Mouse (Mus musculus): ENCODE measurements around the gene Prkag2. TPM values are rescaled to one million over a fixed set of nuclear protein-coding genes. Genes with fewer than 3 reads are reported as not detected.

Prkag2 gene
- polyA plus RNA-seq, 1 experiment from 2014 or later, result 36.4 TPM

- WGBS, result 61% methylated on average over 7 of the region's 7 CpGs
- Histone ChIP-seq H3K27ac (no peak overlapping the region), H3K4me1 (replicated peaks; ENCODE audit: insufficient read depth, low read length) (no peaks in the 10 kb centered on the region), H3K9me3 (replicated peaks; ENCODE audit: low read length) (no peaks in the 10 kb centered on the region), H3K4me2 (ENCODE audit: low read length) (no peak overlapping the region), H3K36me3 (ENCODE audit: insufficient read depth, low read length) (no peaks in the 10 kb centered on the region), H3K9ac (ENCODE audit: low read depth, low read length) (no peak overlapping the region), H3K4me3 (replicated peaks; ENCODE audit: low read depth, low read length) (no peak overlapping the region), H3K27me3 (ENCODE audit: insufficient read depth, low read length) (no peaks in the 10 kb centered on the region)
- TF ChIP-seq CTCF (IDR thresholded peaks at IDR 0.05; ENCODE audit: low read depth), result no peak
- ATAC-seq (replicated peaks; ENCODE audit: low FRiP score, low read depth), result no peak
- DNase-seq (ENCODE audit: low spot score), result no peak
These were observed 132.4 kb downstream of the Prkag2 start for GRCm38 (mm10) chr5:24967898-24968535.

- Histone ChIP-seq H3K9ac (ENCODE audit: low read depth, low read length) (no peak overlapping the region), H3K27ac (no peak overlapping the region), H3K4me1 (replicated peaks; ENCODE audit: insufficient read depth, low read length) (no peaks in the 10 kb centered on the region), H3K36me3 (ENCODE audit: insufficient read depth, low read length) (no peaks in the 10 kb centered on the region), H3K4me3 (replicated peaks; ENCODE audit: low read depth, low read length) (no peak overlapping the region), H3K4me2 (ENCODE audit: low read length) (no peak overlapping the region), H3K27me3 (ENCODE audit: insufficient read depth, low read length) (no peaks in the 10 kb centered on the region), H3K9me3 (replicated peaks; ENCODE audit: low read length) (no peaks in the 10 kb centered on the region)
- 62% methylated on average over 4 of the region's 4 CpGs for WGBS
- no peak for TF ChIP-seq CTCF (IDR thresholded peaks at IDR 0.05; ENCODE audit: low read depth)
- ATAC-seq (replicated peaks; ENCODE audit: low FRiP score, low read depth) (no peak), DNase-seq (ENCODE audit: low spot score) (no peak)
These were observed 136.7 kb downstream of the Prkag2 start for GRCm38 (mm10) chr5:24963776-24964175.

- DNase-seq (ENCODE audit: low spot score) (no peak), ATAC-seq (replicated peaks; ENCODE audit: low FRiP score, low read depth) (no peak)
- Histone ChIP-seq H3K4me1 (replicated peaks; ENCODE audit: insufficient read depth, low read length) (no peaks in the 10 kb centered on the region), H3K4me3 (replicated peaks; ENCODE audit: low read depth, low read length) (no peak overlapping the region), H3K36me3 (ENCODE audit: insufficient read depth, low read length) (no peaks in the 10 kb centered on the region), H3K27ac (no peak overlapping the region), H3K9me3 (replicated peaks; ENCODE audit: low read length) (no peaks in the 10 kb centered on the region), H3K27me3 (ENCODE audit: insufficient read depth, low read length) (no peaks in the 10 kb centered on the region), H3K9ac (ENCODE audit: low read depth, low read length) (no peak overlapping the region), H3K4me2 (ENCODE audit: low read length) (no peak overlapping the region)
- TF ChIP-seq CTCF (IDR thresholded peaks at IDR 0.05; ENCODE audit: low read depth), result no peak
- 91% methylated on average over 5 of the region's 5 CpGs for WGBS
These were observed 139.7 kb downstream of the Prkag2 start for GRCm38 (mm10) chr5:24960791-24961190.

- Histone ChIP-seq H3K4me1 (replicated peaks; ENCODE audit: insufficient read depth, low read length) (no peaks in the 10 kb centered on the region), H3K9ac (ENCODE audit: low read depth, low read length) (no peak overlapping the region), H3K36me3 (ENCODE audit: insufficient read depth, low read length) (no peaks in the 10 kb centered on the region), H3K4me3 (replicated peaks; ENCODE audit: low read depth, low read length) (no peak overlapping the region), H3K9me3 (replicated peaks; ENCODE audit: low read length) (no peaks in the 10 kb centered on the region), H3K4me2 (ENCODE audit: low read length) (no peak overlapping the region), H3K27ac (no peak overlapping the region), H3K27me3 (ENCODE audit: insufficient read depth, low read length) (no peaks in the 10 kb centered on the region)
- ATAC-seq (replicated peaks; ENCODE audit: low FRiP score, low read depth) (no peak), DNase-seq (ENCODE audit: low spot score) (no peak)
- WGBS, result 64% methylated on average over 3 of the region's 3 CpGs
- TF ChIP-seq CTCF (IDR thresholded peaks at IDR 0.05; ENCODE audit: low read depth), result no peak
These were observed 140.7 kb downstream of the Prkag2 start for GRCm38 (mm10) chr5:24959758-24960157.

GRCm38 (mm10) chr5:24958596-24958995, 141.8 kb downstream of the Prkag2 start:
- H3K4me1 ChIP-seq (replicated peaks; ENCODE audit: insufficient read depth, low read length), result no peaks in the 10 kb centered on the region
- no peak overlapping the region for H3K4me3 ChIP-seq (replicated peaks; ENCODE audit: low read depth, low read length)
- H3K9ac ChIP-seq (ENCODE audit: low read depth, low read length), result no peak overlapping the region
- DNase-seq (ENCODE audit: low spot score) (no peak), ATAC-seq (replicated peaks; ENCODE audit: low FRiP score, low read depth) (no peak)
- H3K27ac ChIP-seq, result no peak overlapping the region
- TF ChIP-seq CTCF (IDR thresholded peaks at IDR 0.05; ENCODE audit: low read depth), result no peak
- H3K9me3 ChIP-seq (replicated peaks; ENCODE audit: low read length), result no peaks in the 10 kb centered on the region
- H3K4me2 ChIP-seq (ENCODE audit: low read length), result no peak overlapping the region
- WGBS, result 89% methylated on average over 5 of the region's 5 CpGs
- H3K36me3 ChIP-seq (ENCODE audit: insufficient read depth, low read length), result no peaks in the 10 kb centered on the region
- H3K27me3 ChIP-seq (ENCODE audit: insufficient read depth, low read length), result no peaks in the 10 kb centered on the region

- Histone ChIP-seq H3K36me3 (ENCODE audit: insufficient read depth, low read length) (no peaks in the 10 kb centered on the region), H3K9ac (ENCODE audit: low read depth, low read length) (no peak overlapping the region), H3K27ac (no peak overlapping the region), H3K4me2 (ENCODE audit: low read length) (no peak overlapping the region), H3K9me3 (replicated peaks; ENCODE audit: low read length) (no peaks in the 10 kb centered on the region), H3K4me1 (replicated peaks; ENCODE audit: insufficient read depth, low read length) (no peaks in the 10 kb centered on the region), H3K4me3 (replicated peaks; ENCODE audit: low read depth, low read length) (no peak overlapping the region), H3K27me3 (ENCODE audit: insufficient read depth, low read length) (no peaks in the 10 kb centered on the region)
- ATAC-seq (replicated peaks; ENCODE audit: low FRiP score, low read depth), result no peak
- TF ChIP-seq CTCF (IDR thresholded peaks at IDR 0.05; ENCODE audit: low read depth), result no peak
- DNase-seq (ENCODE audit: low spot score), result no peak
- 77% methylated on average over 7 of the region's 7 CpGs for WGBS
These were observed 143.6 kb downstream of the Prkag2 start for GRCm38 (mm10) chr5:24956891-24957290.
